Mouse (Mus musculus): ENCODE measurements at regions not wholly inside any gene's neighbourhood (a gene's known extent, or its start where the extent isn't known, plus 50 kb on each side); places are given as distances from the start of the nearest gene placed in this dataset.

- TF ChIP-seq CTCF (IDR thresholded peaks at IDR 0.05; ENCODE audit: borderline replicate concordance, extremely low read depth, insufficient read depth, insufficient read length) = no peak
- no peak for TF ChIP-seq POLR2A (IDR thresholded peaks at IDR 0.05; ENCODE audit: borderline replicate concordance, extremely low read depth, insufficient read depth, insufficient read length, poor library complexity, severe bottlenecking)
Measured at GRCm38 (mm10) chr1:90487886-90488285, 114.9 kb upstream of the Cops8 start.
